Mouse (Mus musculus): Measurements from ENCODE around the gene Rdh16. TPM values are rescaled to one million over a fixed set of nuclear protein-coding genes. Genes with fewer than 3 reads are reported as not detected.

Rdh16 gene
- total and polyA plus RNA-seq, 3 experiments, result 0.12 to 1.3 (median 0.79) TPM

Other genes with a start within 250 kb of the Rdh16 start
- 100 to 1,000 TPM; 138 to 196 TPM for gene Lrp1, start 180.0 kb upstream of the Rdh16 start, total RNA-seq (2021)
- 197 and 201 TPM in 2 replicates for gene Lrp1, start 180.0 kb upstream of the Rdh16 start, polyA plus RNA-seq (2012; rRNA removed)
- 100 to 1,000 TPM in 1 of 2 experiments, 10 to 100 TPM in 1; 88.3 to 109 TPM for gene Stat6, start 158.2 kb upstream of the Rdh16 start, total RNA-seq (2021)
- 67.6 and 83.8 TPM in 2 replicates for gene Stat6, start 158.2 kb upstream of the Rdh16 start, polyA plus RNA-seq (2012; rRNA removed)
- gene Nemp1, start 134.3 kb upstream of the Rdh16 start, total RNA-seq (2021), result 1 to 10 TPM; 4.6 to 9.1 TPM
- 1.5 and 2.6 TPM in 2 replicates for gene Nemp1, start 134.3 kb upstream of the Rdh16 start, polyA plus RNA-seq (2012; rRNA removed)
- 10 to 100 TPM; 16.9 to 26.6 TPM for gene Nab2, start 132.6 kb upstream of the Rdh16 start, total RNA-seq (2021)
- gene Nab2, start 132.6 kb upstream of the Rdh16 start, polyA plus RNA-seq (2012; rRNA removed), result 35.9 and 38.7 TPM in 2 replicates
- gene Myo1a, start 96.0 kb upstream of the Rdh16 start, total RNA-seq (2021), result 10 to 100 TPM in 1 of 2 experiments, 1 to 10 TPM in 1; 1.1 to 15.1 TPM
- 0.21 and 4.0 TPM in 2 replicates for gene Myo1a, start 96.0 kb upstream of the Rdh16 start, polyA plus RNA-seq (2012; rRNA removed)
- not detected for gene Tac2, start 76.7 kb upstream of the Rdh16 start, total RNA-seq (2021)
- 0.18 and 0.38 TPM in 2 replicates for gene Tac2, start 76.7 kb upstream of the Rdh16 start, polyA plus RNA-seq (2012; rRNA removed)
- gene Zbtb39, start 61.6 kb upstream of the Rdh16 start, total RNA-seq (2021), result 10 to 100 TPM; 11.0 to 11.8 TPM
- gene Zbtb39, start 61.6 kb upstream of the Rdh16 start, polyA plus RNA-seq (2012; rRNA removed), result 5.6 and 5.8 TPM in 2 replicates
- gene Gpr182, start 49.4 kb upstream of the Rdh16 start, total RNA-seq (2021), result 1 to 10 TPM; 8.2 to 8.5 TPM
- gene Gpr182, start 49.4 kb upstream of the Rdh16 start, polyA plus RNA-seq (2012; rRNA removed), result 18.5 and 21.0 TPM in 2 replicates
- 1 to 10 TPM in 1 of 2 experiments, under 1 TPM in 1; 0.41 to 1.5 TPM for gene Rdh1, start 41.4 kb upstream of the Rdh16 start, total RNA-seq (2021)
- 0.98 and 1.4 TPM in 2 replicates for gene Rdh1, start 41.4 kb upstream of the Rdh16 start, polyA plus RNA-seq (2012; rRNA removed)
- gene Rdh16f1, start 41.4 kb upstream of the Rdh16 start, total RNA-seq (2021), result 1 to 10 TPM; 1.1 to 2.9 TPM
- gene Rdh16f1, start 41.4 kb upstream of the Rdh16 start, polyA plus RNA-seq (2012; rRNA removed), result 1.5 TPM in 2 replicates
- gene Rdh9, start 24.8 kb upstream of the Rdh16 start, total RNA-seq (2021), result under 1 TPM in 1 of 2 experiments, not detected in 1; 0.46 TPM
- gene Rdh9, start 24.8 kb upstream of the Rdh16 start, polyA plus RNA-seq (2012; rRNA removed), result 0.22 and 0.31 TPM in 2 replicates
- gene Rdh19, start 48.8 kb downstream of the Rdh16 start, total RNA-seq (2021), result not detected
- not detected in 2 replicates for gene Rdh19, start 48.8 kb downstream of the Rdh16 start, polyA plus RNA-seq (2012; rRNA removed)
- gene Rdh16f2, start 65.3 kb downstream of the Rdh16 start, total RNA-seq (2021), result under 1 TPM in 1 of 2 experiments, not detected in 1; 0.23 TPM
- not detected in 2 replicates for gene Rdh16f2, start 65.3 kb downstream of the Rdh16 start, polyA plus RNA-seq (2012; rRNA removed)
- 1 to 10 TPM in 1 of 2 experiments, not detected in 1; 2.0 TPM for gene Rdh7, start 87.7 kb downstream of the Rdh16 start, total RNA-seq (2021)
- 0.17 TPM in 1 of 2 replicates, not detected in the other for gene Rdh7, start 87.7 kb downstream of the Rdh16 start, polyA plus RNA-seq (2012; rRNA removed)
- 1 to 10 TPM in 1 of 2 experiments, under 1 TPM in 1; 0.41 to 1.9 TPM for gene Sdr9c7, start 97.4 kb downstream of the Rdh16 start, total RNA-seq (2021)
- 0.74 and 0.85 TPM in 2 replicates for gene Sdr9c7, start 97.4 kb downstream of the Rdh16 start, polyA plus RNA-seq (2012; rRNA removed)
- under 1 TPM in 1 of 2 experiments, not detected in 1; 0.63 TPM for gene Hsd17b6, start 206.5 kb downstream of the Rdh16 start, total RNA-seq (2021)
- not detected in 2 replicates for gene Hsd17b6, start 206.5 kb downstream of the Rdh16 start, polyA plus RNA-seq (2012; rRNA removed)
- 1 to 10 TPM; 2.3 to 4.4 TPM for gene Prim1, start 214.0 kb downstream of the Rdh16 start, total RNA-seq (2021)
- gene Prim1, start 214.0 kb downstream of the Rdh16 start, polyA plus RNA-seq (2012; rRNA removed), result 0.26 and 0.56 TPM in 2 replicates
- gene Naca, start 234.4 kb downstream of the Rdh16 start, total RNA-seq (2021), result 100 to 1,000 TPM; 607 to 630 TPM
- 178 and 209 TPM in 2 replicates for gene Naca, start 234.4 kb downstream of the Rdh16 start, polyA plus RNA-seq (2012; rRNA removed)

Measured in adrenal gland, adult 2 months (tissue).